Mouse (Mus musculus): ENCODE measurements around the gene Krt5. TPM values are rescaled to one million over a fixed set of nuclear protein-coding genes. Genes with fewer than 3 reads are reported as not detected.

Krt5 gene
- total RNA-seq, 1 experiment: 0.31 TPM

DNA sequence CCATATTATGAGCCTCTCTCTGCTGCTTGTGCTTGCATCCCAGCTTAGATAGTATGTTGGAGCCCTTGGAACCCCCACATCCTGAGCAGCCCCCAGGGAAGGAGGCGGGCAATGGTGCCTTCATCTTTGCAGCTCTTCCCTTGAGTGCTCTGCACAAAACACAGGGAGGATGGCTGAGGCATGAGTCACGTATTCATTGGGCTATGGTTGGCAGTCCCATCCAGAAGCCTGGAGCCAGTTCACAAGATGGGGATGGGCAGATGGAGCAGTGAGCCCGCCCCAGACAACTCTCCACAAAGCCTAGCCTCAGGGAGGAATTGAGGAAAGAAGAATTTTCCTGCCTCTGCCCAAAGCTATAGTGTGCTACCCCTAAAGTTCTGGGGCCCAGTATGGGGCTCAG lies 3.1 kb upstream of the Krt5 start:
- H3K36me3 ChIP-seq (ENCODE audit: control insufficient read depth, insufficient read depth, low read length, poor library complexity, severe bottlenecking): no peaks in the 10 kb centered on the region

DNA sequence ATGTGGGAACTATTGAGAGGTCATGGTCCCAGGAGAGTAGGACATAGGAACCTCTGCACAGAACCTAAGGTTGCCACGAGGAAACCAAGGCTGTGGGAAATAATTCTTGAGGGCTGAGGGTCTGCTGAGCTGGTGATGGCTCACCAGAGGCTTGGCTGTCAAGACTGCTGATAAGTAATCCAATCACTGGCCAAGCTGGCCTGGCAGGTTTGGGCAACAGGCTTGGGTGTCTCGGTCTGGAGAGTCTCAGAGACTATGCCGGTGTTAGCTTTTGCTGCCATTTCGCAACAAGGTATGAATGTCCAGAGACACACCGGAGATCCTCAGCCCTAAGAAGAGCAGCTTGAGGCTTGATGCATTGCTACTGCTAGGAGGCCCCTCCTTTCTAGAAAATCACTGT lies 1.7 kb upstream of the Krt5 start:
- DNase-seq (ENCODE audit: low read depth, low spot score): no peak
- no peaks in the 10 kb centered on the region for H3K9me3 ChIP-seq (ENCODE audit: control insufficient read depth, insufficient read depth, low read depth, low read length)
- no peak for TF ChIP-seq ZNF384 (IDR thresholded peaks at IDR 0.05; ENCODE audit: low read depth, low read length)
- TF ChIP-seq MAFK (IDR thresholded peaks at IDR 0.05; ENCODE audit: insufficient read depth, low read depth, low read length): no peak
- no peak for TF ChIP-seq CHD2 (IDR thresholded peaks at IDR 0.05; ENCODE audit: low read depth, low read length)
- TF ChIP-seq ZC3H11A (IDR thresholded peaks at IDR 0.05; ENCODE audit: borderline replicate concordance, low read depth, low read length): no peak
- TF ChIP-seq HCFC1 (IDR thresholded peaks at IDR 0.05; ENCODE audit: borderline replicate concordance, insufficient read depth, low read length): no peak
- H3K4me3 ChIP-seq (ENCODE audit: insufficient read depth in 1 of 2, low read depth in 1 of 2, low read length in 2 of 2, poor library complexity in 1 of 2, severe bottlenecking in 1 of 2): no peak overlapping the region
- H3K27ac ChIP-seq (ENCODE audit: insufficient read depth, low read depth, low read length, poor library complexity, severe bottlenecking): no peak overlapping the region
- no peaks in the 10 kb centered on the region for H3K36me3 ChIP-seq (ENCODE audit: control insufficient read depth, insufficient read depth, low read length, poor library complexity, severe bottlenecking)
- H3K4me1 ChIP-seq (ENCODE audit: control insufficient read depth in 2 of 2, insufficient read depth in 2 of 2, low read length in 2 of 2, poor library complexity in 1 of 2): no peaks in the 10 kb centered on the region
- no peak overlapping the region for H3K9ac ChIP-seq (ENCODE audit: insufficient read depth, low read depth, low read length, poor library complexity, severe bottlenecking)
- in situ Hi-C loops (cut with MboI; ENCODE audit: low sequenced_read_pairs in 2 of 2, unreplicated experiment in 2 of 2): no loop called here

More for the DNA sequence above, 3.1 kb upstream of the Krt5 start:
- H3K9ac ChIP-seq (ENCODE audit: insufficient read depth, low read depth, low read length, poor library complexity, severe bottlenecking): no peak overlapping the region
- DNase-seq (ENCODE audit: low read depth, low spot score): no peak
- TF ChIP-seq CHD2 (IDR thresholded peaks at IDR 0.05; ENCODE audit: low read depth, low read length) (no peak), MAFK (IDR thresholded peaks at IDR 0.05; ENCODE audit: insufficient read depth, low read depth, low read length) (no peak)
- in situ Hi-C loops (cut with MboI; ENCODE audit: low sequenced_read_pairs in 2 of 2, unreplicated experiment in 2 of 2): no loop called here
- H3K4me3 ChIP-seq (ENCODE audit: insufficient read depth in 1 of 2, low read depth in 1 of 2, low read length in 2 of 2, poor library complexity in 1 of 2, severe bottlenecking in 1 of 2): no peak overlapping the region
- no peaks in the 10 kb centered on the region for H3K9me3 ChIP-seq (ENCODE audit: control insufficient read depth, insufficient read depth, low read depth, low read length)
- no peak overlapping the region for H3K27ac ChIP-seq (ENCODE audit: insufficient read depth, low read depth, low read length, poor library complexity, severe bottlenecking)
- H3K4me1 ChIP-seq (ENCODE audit: control insufficient read depth in 2 of 2, insufficient read depth in 2 of 2, low read length in 2 of 2, poor library complexity in 1 of 2): no peaks in the 10 kb centered on the region

DNA sequence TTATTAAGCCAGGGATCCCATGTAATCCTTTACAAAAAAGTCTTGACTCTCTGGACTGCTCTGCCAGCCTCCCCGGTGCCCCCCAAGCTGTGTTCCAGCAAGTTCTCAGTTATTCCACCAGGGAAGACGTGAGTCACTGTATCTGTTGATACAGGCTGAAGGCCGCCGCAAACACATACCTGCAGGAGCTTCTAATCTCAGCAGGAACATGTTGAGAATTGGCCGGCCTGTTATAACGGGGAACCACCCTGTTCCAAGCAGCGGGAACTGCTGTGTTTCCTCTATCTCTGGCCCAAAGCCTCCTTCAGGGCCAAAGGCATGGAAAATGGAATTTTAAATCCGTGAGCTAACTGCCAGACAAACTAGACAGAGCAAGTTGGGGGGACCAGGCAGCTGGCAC lies 1.0 kb upstream of the Krt5 start:
- in situ Hi-C loops (cut with MboI; ENCODE audit: low sequenced_read_pairs in 2 of 2, unreplicated experiment in 2 of 2): no loop called here
- Histone ChIP-seq H3K4me1 (ENCODE audit: control insufficient read depth in 2 of 2, insufficient read depth in 2 of 2, low read length in 2 of 2, poor library complexity in 1 of 2) (no peaks in the 10 kb centered on the region), H3K36me3 (ENCODE audit: control insufficient read depth, insufficient read depth, low read length, poor library complexity, severe bottlenecking) (no peaks in the 10 kb centered on the region), H3K9me3 (ENCODE audit: control insufficient read depth, insufficient read depth, low read depth, low read length) (no peaks in the 10 kb centered on the region), H3K27ac (ENCODE audit: insufficient read depth, low read depth, low read length, poor library complexity, severe bottlenecking) (no peak overlapping the region), H3K9ac (ENCODE audit: insufficient read depth, low read depth, low read length, poor library complexity, severe bottlenecking) (no peak overlapping the region), H3K4me3 (ENCODE audit: insufficient read depth in 1 of 2, low read depth in 1 of 2, low read length in 2 of 2, poor library complexity in 1 of 2, severe bottlenecking in 1 of 2) (no peak overlapping the region)
- TF ChIP-seq ZC3H11A (IDR thresholded peaks at IDR 0.05; ENCODE audit: borderline replicate concordance, low read depth, low read length): no peak
- no peak for TF ChIP-seq ZNF384 (IDR thresholded peaks at IDR 0.05; ENCODE audit: low read depth, low read length)
- TF ChIP-seq CHD2 (IDR thresholded peaks at IDR 0.05; ENCODE audit: low read depth, low read length): no peak
- TF ChIP-seq MAFK (IDR thresholded peaks at IDR 0.05; ENCODE audit: insufficient read depth, low read depth, low read length): no peak
- TF ChIP-seq HCFC1 (IDR thresholded peaks at IDR 0.05; ENCODE audit: borderline replicate concordance, insufficient read depth, low read length): no peak
- no peak for DNase-seq (ENCODE audit: low read depth, low spot score)

DNA sequence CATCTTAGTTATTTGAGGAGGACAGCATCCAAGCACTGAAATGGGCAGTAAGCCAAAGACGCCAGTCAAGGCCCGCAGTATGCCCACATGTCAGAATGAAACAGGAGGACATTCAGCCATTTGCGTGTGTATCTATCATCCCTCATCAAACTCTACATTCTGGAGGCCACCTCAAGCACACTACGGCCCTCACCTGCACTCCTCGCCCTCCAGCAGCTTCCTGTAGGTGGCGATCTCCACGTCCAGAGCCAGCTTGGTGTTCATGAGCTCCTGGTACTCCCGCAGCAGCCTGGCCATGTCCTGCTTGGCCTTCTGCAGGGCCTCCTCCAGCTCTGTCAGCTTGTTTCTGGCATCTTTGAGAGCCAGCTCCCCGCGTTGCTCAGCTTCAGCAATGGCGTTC lies 4.0 kb downstream of the Krt5 start:
- Histone ChIP-seq H3K36me3 (ENCODE audit: control insufficient read depth, insufficient read depth, low read length, poor library complexity, severe bottlenecking) (no peaks in the 10 kb centered on the region), H3K27ac (ENCODE audit: insufficient read depth, low read depth, low read length, poor library complexity, severe bottlenecking) (no peak overlapping the region), H3K4me1 (ENCODE audit: control insufficient read depth in 2 of 2, insufficient read depth in 2 of 2, low read length in 2 of 2, poor library complexity in 1 of 2) (no peaks in the 10 kb centered on the region), H3K9me3 (ENCODE audit: control insufficient read depth, insufficient read depth, low read depth, low read length) (no peaks in the 10 kb centered on the region), H3K9ac (ENCODE audit: insufficient read depth, low read depth, low read length, poor library complexity, severe bottlenecking) (no peak overlapping the region), H3K4me3 (ENCODE audit: insufficient read depth in 1 of 2, low read depth in 1 of 2, low read length in 2 of 2, poor library complexity in 1 of 2, severe bottlenecking in 1 of 2) (no peak overlapping the region)
- no peak for TF ChIP-seq ZNF384 (IDR thresholded peaks at IDR 0.05; ENCODE audit: low read depth, low read length)
- in situ Hi-C loops (cut with MboI; ENCODE audit: low sequenced_read_pairs in 2 of 2, unreplicated experiment in 2 of 2): no loop called here
- DNase-seq (ENCODE audit: low read depth, low spot score): no peak

DNA sequence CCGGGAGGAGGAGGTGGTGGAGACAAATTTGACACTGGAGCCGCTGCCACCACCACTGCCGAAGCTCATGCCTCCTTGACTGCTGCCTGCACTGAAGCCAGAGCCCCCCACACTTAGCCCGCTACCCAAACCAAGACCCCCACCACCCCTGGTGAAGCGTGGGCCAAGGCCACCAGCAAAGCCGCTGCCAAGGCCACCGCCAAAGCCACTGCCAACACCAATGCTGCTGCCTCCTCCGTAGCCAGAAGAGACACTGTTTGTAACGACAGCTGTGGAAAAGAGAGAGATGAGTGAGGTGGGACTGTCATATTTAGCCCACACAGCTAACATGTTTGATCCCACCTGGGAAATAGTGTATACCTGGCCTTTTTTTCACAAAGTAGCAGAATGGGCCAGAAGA lies 5.2 kb downstream of the Krt5 start:
- DNase-seq (ENCODE audit: low read depth, low spot score): no peak
- Histone ChIP-seq H3K9me3 (ENCODE audit: control insufficient read depth, insufficient read depth, low read depth, low read length) (no peaks in the 10 kb centered on the region), H3K9ac (ENCODE audit: insufficient read depth, low read depth, low read length, poor library complexity, severe bottlenecking) (no peak overlapping the region), H3K4me3 (ENCODE audit: insufficient read depth in 1 of 2, low read depth in 1 of 2, low read length in 2 of 2, poor library complexity in 1 of 2, severe bottlenecking in 1 of 2) (no peak overlapping the region), H3K4me1 (ENCODE audit: control insufficient read depth in 2 of 2, insufficient read depth in 2 of 2, low read length in 2 of 2, poor library complexity in 1 of 2) (no peaks in the 10 kb centered on the region), H3K27ac (ENCODE audit: insufficient read depth, low read depth, low read length, poor library complexity, severe bottlenecking) (no peak overlapping the region), H3K36me3 (ENCODE audit: control insufficient read depth, insufficient read depth, low read length, poor library complexity, severe bottlenecking) (no peaks in the 10 kb centered on the region)
- TF ChIP-seq MAFK (IDR thresholded peaks at IDR 0.05; ENCODE audit: insufficient read depth, low read depth, low read length): no peak
- no peak for TF ChIP-seq HCFC1 (IDR thresholded peaks at IDR 0.05; ENCODE audit: borderline replicate concordance, insufficient read depth, low read length)
- no peak for TF ChIP-seq CHD2 (IDR thresholded peaks at IDR 0.05; ENCODE audit: low read depth, low read length)
- no peak for TF ChIP-seq ZC3H11A (IDR thresholded peaks at IDR 0.05; ENCODE audit: borderline replicate concordance, low read depth, low read length)
- TF ChIP-seq ZNF384 (IDR thresholded peaks at IDR 0.05; ENCODE audit: low read depth, low read length): no peak
- in situ Hi-C loops (cut with MboI; ENCODE audit: low sequenced_read_pairs in 2 of 2, unreplicated experiment in 2 of 2): no loop called here
